Mouse (Mus musculus) bone marrow, adult 2 months (tissue): Measurements from ENCODE around the gene Scarb1. TPM values are rescaled to one million over a fixed set of nuclear protein-coding genes. Genes with fewer than 3 reads are reported as not detected.

Source experiments
- H3K27ac ChIP-seq: fragments of 200-500 bp; 2 replicates; pipeline ENCODE4 v1.5.1; 2012; ENCODE audit warnings: low read depth, mild to moderate bottlenecking, control low read depth, inconsistent platforms, low read length; ENCODE audit not compliant: control insufficient read depth, poor library complexity, insufficient read depth
- H3K4me1 ChIP-seq: fragments of 200-500 bp; 2 replicates; pipeline ENCODE4 v1.6.1; 2011; ENCODE audit warnings: low read length; ENCODE audit not compliant: control insufficient read depth, insufficient read depth
- H3K4me3 ChIP-seq: fragments of 200-500 bp; replicated peaks from 2 replicates; pipeline ENCODE3; 2011; ENCODE audit warnings: mild to moderate bottlenecking, low read depth, low read length, control low read depth; ENCODE audit not compliant: control insufficient read depth
- CTCF ChIP-seq: fragments of 200-500 bp; IDR thresholded peaks from 2 replicates; pipeline ENCODE4 v1.5.1; 2011; ENCODE audit warnings: low read length, control low read depth; ENCODE audit not compliant: control insufficient read depth, insufficient read depth
- POLR2A ChIP-seq: fragments of 200-500 bp; IDR thresholded peaks from 2 replicates; pipeline ENCODE4 v1.6.1; 2011; ENCODE audit warnings: low read depth, mild to moderate bottlenecking, control low read depth, low read length, borderline replicate concordance; ENCODE audit not compliant: control insufficient read depth
- WGBS: fragments of 180-500 bp; shearing (Covaris S2); methylation state at CpG from one replicate; pipeline ENCODE4 v1.1.7; 2018; 5-methylcytosine and 5-hydroxymethylcytosine counted together
- polyA plus RNA-seq: library from polyadenylated mRNA; stranded (reverse); fragments of >200 nt; gene quantifications from 2 replicates; pipeline ENCODE4 v1.2.4, GENCODE M21; 2011; ENCODE audit warnings: low replicate concordance; ENCODE audit not compliant: missing spikeins, insufficient read depth, insufficient read length

Scarb1 gene
- polyA plus RNA-seq, 1 experiment = 26.9 TPM

DNA sequence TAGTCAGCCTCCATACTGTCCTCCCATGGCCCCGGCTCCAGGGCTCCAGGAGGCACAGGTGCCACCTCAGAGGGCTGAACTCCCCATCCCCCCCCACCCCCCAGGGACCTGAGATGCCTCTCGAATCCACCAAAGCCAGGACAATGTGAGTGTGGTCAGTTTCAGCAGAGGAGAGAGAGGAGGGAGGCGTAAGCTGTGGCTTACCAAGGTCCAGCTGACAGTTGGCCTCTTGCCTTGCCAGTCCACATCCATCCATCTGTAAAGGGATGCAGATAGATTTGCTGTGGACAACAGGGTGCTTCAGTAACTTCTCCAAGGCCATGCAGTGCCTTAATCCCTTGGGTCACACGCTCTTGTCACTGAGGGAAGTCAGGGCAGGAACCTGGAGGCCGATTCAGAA is 110.4 kb downstream of the Scarb1 start:
- no peak for TF ChIP-seq POLR2A
- Histone ChIP-seq H3K4me3 (no peak overlapping the region), H3K27ac (no peak overlapping the region), H3K4me1 (no peaks in the 10 kb centered on the region)
- WGBS = 67% methylated on average over 5 of the region's 5 CpGs

DNA sequence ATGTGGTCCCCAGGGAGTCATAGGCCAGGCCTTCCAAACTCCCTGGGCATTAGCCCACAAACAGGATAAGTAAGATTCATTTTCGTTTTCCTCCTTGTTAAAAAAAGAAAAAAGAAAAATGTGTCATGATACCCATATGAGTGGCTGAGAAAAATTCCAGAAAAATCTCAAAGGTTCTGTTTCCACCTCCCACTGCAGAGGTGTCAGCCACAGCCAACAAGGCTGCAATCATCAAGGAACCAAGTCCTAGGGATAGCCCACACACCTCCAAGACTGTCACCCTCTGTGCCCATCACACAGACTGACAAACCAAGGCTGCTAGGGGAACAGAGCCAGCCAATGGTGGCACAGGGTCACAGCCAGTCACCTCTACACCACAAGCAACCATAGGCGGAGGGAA is 111.8 kb downstream of the Scarb1 start:
- H3K27ac ChIP-seq = no peak overlapping the region
- TF ChIP-seq CTCF (no peak), POLR2A (no peak)
- WGBS = 66% methylated on average over 2 of the region's 2 CpGs
- H3K4me3 ChIP-seq = no peak overlapping the region
- H3K4me1 ChIP-seq = no peaks in the 10 kb centered on the region

DNA sequence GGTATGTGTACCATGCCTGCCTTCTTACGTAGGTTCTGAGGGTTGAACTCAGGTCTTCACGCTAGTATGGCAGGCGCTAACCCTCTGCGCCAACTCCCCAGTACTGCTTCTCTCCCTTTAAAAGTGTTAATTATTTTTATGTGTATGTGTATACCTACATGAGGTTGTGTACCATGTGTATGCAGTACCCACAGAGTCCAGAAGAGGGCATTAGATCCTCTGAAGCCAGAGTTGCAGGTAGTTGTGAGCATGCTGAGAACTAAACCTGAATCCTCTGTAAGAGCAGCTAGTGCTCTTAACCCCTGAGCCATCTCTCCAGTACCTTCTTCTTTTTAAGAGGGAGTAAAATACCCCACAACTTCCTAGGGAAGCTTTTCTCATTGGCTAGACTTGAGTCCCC is 113.2 kb downstream of the Scarb1 start:
- no peak overlapping the region for H3K4me3 ChIP-seq
- no peaks in the 10 kb centered on the region for H3K4me1 ChIP-seq
- TF ChIP-seq POLR2A (no peak), CTCF (no peak)
- WGBS = 89% methylated on average over 4 of the region's 4 CpGs
- H3K27ac ChIP-seq = no peak overlapping the region

Other genes with a start within 250 kb of the Scarb1 start
- 20.4 and 46.9 TPM in 2 replicates for gene Ncor2, start 161.9 kb downstream of the Scarb1 start, polyA plus RNA-seq
- gene Gm10382, start 48.2 kb upstream of the Scarb1 start, polyA plus RNA-seq = not detected in 2 replicates
- gene Ubc, start 49.1 kb upstream of the Scarb1 start, polyA plus RNA-seq = 98.4 and 168 TPM in 2 replicates
- 12.3 and 36.6 TPM in 2 replicates for gene Dhx37, start 93.0 kb upstream of the Scarb1 start, polyA plus RNA-seq
- gene Bri3bp, start 100.5 kb upstream of the Scarb1 start, polyA plus RNA-seq = 4.1 and 9.4 TPM in 2 replicates
- gene Aacs, start 134.7 kb upstream of the Scarb1 start, polyA plus RNA-seq = 4.3 and 18.4 TPM in 2 replicates
- not detected in 2 replicates for gene Tmem132b, start 190.7 kb upstream of the Scarb1 start, polyA plus RNA-seq